Mouse (Mus musculus): ENCODE data around the gene Zfp219. TPM values are rescaled to one million over a fixed set of nuclear protein-coding genes. Genes with fewer than 3 reads are reported as not detected.
"Not testable (repeated sequence)": the region's sequence is repeated elsewhere in the genome, so short reads cannot be mapped to it uniquely, and the experiment has no call there.

The Zfp219 gene
- total RNA-seq (2021) (10 to 100 TPM; 26.8 to 30.0 TPM), polyA plus RNA-seq (2012; rRNA removed) (38.6 and 42.0 TPM in 2 replicates)
- long read RNA-seq, partial matches to known transcripts, result 6 of 14 reads
- long read RNA-seq, other reads (novel, unspliced or antisense), result 4 of 14 reads

GRCm38 (mm10) chr14:52020486-52021137 lies at the start of gene Zfp219:
Gene Zfp219, minus strand, starts transcription at chr14:52020733.
- TF ChIP-seq POLR2A (IDR thresholded peaks at IDR 0.05; ENCODE audit: insufficient read depth, low read depth, low read length) (peak; percentile 95), EP300 (IDR thresholded peaks at IDR 0.05; ENCODE audit: insufficient read depth, low read depth, low read length) (peak; percentile 92), CTCF (IDR thresholded peaks at IDR 0.05) (peak; percentile 86)
- WGBS, result 9% methylated on average over 15 of the region's 15 CpGs
- Histone ChIP-seq H3K9ac (ENCODE audit: low read depth, low read length) (peak within 1 kb of the TSS; percentile 83), H3K36me3 (ENCODE audit: control insufficient read depth, insufficient read depth, low read length) (no peaks in the 10 kb centered on the region; the same call in 1 of the 2 replicates), H3K27ac (peak within 1 kb of the TSS; percentile 99), H3K4me1 (ENCODE audit: control insufficient read depth, insufficient read depth, low read length) (peaks cover 12% of the 10 kb centered on the region), H3K27me3 (ENCODE audit: control insufficient read depth, insufficient read depth, low read length) (no peaks in the 10 kb centered on the region), H3K4me3 (peak within 1 kb of the TSS; percentile 71), H3K79me2 (replicated peaks; ENCODE audit: control insufficient read depth, insufficient read depth, low read length) (no peaks in the 10 kb centered on the region)
- intact Hi-C loops (cut with DNase I), result loop anchor here (1.0 kb wide), 1 partner anchor 11 kb away; no protein-coding TSS in a partner anchor
- peak; percentile 81 to 88 for DNase-seq

GRCm38 (mm10) chr14:52066135-52066534 lies 45.6 kb upstream of the Zfp219 start:
- H3K79me2 ChIP-seq (replicated peaks; ENCODE audit: control insufficient read depth, insufficient read depth, low read length), result no peaks in the 10 kb centered on the region
- no peak overlapping the region for H3K27ac ChIP-seq
- H3K36me3 ChIP-seq (ENCODE audit: control insufficient read depth, insufficient read depth, low read length), result no peaks in the 10 kb centered on the region
- H3K4me3 ChIP-seq, result no peak overlapping the region
- WGBS, result 58% methylated on average over 4 of the region's 4 CpGs
- no peaks in the 10 kb centered on the region for H3K4me1 ChIP-seq (ENCODE audit: control insufficient read depth, insufficient read depth, low read length)
- TF ChIP-seq POLR2A (IDR thresholded peaks at IDR 0.05; ENCODE audit: insufficient read depth, low read depth, low read length) (no peak), EP300 (IDR thresholded peaks at IDR 0.05; ENCODE audit: insufficient read depth, low read depth, low read length) (no peak), CTCF (IDR thresholded peaks at IDR 0.05) (no peak)
- no peaks in the 10 kb centered on the region for H3K27me3 ChIP-seq (ENCODE audit: control insufficient read depth, insufficient read depth, low read length)
- H3K9ac ChIP-seq (ENCODE audit: low read depth, low read length), result no peak overlapping the region
- intact Hi-C loops (cut with DNase I), result no loop called here
- DNase-seq, result no peak

DNA sequence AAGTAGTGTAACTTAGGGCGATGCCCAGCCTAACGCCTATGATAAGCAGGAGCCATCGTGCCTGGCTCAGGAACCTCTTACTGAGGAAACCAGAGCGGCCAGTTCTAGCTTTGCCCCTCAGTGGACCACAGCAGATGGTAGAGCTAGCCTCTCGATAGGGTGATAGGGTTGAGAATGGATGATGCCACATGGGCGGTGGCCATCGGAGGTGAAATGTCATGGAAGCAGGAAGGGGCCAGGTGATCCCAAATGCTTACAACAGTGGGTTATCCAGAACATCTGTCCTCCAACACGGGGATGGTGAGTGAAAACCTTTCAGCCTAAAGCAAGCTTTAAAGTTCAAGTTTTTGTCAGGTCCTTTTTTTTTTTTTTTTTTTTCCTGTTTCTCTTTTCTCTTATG lies 41.3 kb upstream of the Zfp219 start:
- Histone ChIP-seq H3K79me2 (replicated peaks; ENCODE audit: control insufficient read depth, insufficient read depth, low read length) (no peaks in the 10 kb centered on the region), H3K27ac (no peak overlapping the region), H3K9ac (ENCODE audit: low read depth, low read length) (no peak overlapping the region), H3K27me3 (ENCODE audit: control insufficient read depth, insufficient read depth, low read length) (no peaks in the 10 kb centered on the region), H3K36me3 (ENCODE audit: control insufficient read depth, insufficient read depth, low read length) (no peaks in the 10 kb centered on the region), H3K4me3 (no peak overlapping the region), H3K4me1 (ENCODE audit: control insufficient read depth, insufficient read depth, low read length) (no peaks in the 10 kb centered on the region)
- WGBS, result 87% methylated on average over 8 of the region's 8 CpGs
- DNase-seq, result no peak
- TF ChIP-seq EP300 (IDR thresholded peaks at IDR 0.05; ENCODE audit: insufficient read depth, low read depth, low read length) (no peak), POLR2A (IDR thresholded peaks at IDR 0.05; ENCODE audit: insufficient read depth, low read depth, low read length) (no peak), CTCF (IDR thresholded peaks at IDR 0.05) (no peak)
- intact Hi-C loops (cut with DNase I), result no loop called here

DNA sequence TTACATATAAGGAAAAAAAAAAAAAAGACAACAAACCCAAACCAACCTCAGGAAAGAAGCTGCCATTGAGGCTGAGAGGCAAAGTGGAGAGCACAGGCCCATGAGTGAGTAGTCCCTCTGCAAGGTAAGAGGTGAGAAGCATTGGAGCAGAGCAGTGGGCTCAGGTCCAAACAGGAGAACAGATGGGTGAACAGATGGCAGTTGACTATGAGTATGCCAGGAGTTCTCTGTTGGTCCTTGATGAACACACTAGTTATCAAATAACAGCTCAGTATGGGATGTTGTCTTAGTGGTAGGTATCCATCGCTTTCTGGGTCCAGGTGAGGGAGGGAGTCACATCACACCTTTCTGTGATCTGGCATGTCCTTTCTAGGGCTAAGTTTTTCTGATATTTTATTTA lies 40.3 kb upstream of the Zfp219 start:
- H3K9ac ChIP-seq (ENCODE audit: low read depth, low read length), result no peak overlapping the region
- no peaks in the 10 kb centered on the region for H3K27me3 ChIP-seq (ENCODE audit: control insufficient read depth, insufficient read depth, low read length)
- no peak overlapping the region for H3K4me3 ChIP-seq
- intact Hi-C loops (cut with DNase I), result no loop called here
- no peaks in the 10 kb centered on the region for H3K36me3 ChIP-seq (ENCODE audit: control insufficient read depth, insufficient read depth, low read length)
- no peak overlapping the region for H3K27ac ChIP-seq
- no peaks in the 10 kb centered on the region for H3K4me1 ChIP-seq (ENCODE audit: control insufficient read depth, insufficient read depth, low read length)
- no peaks in the 10 kb centered on the region for H3K79me2 ChIP-seq (replicated peaks; ENCODE audit: control insufficient read depth, insufficient read depth, low read length)
- WGBS, result 79% methylated on average over 1 of the region's 1 CpGs
- no peak for DNase-seq
- TF ChIP-seq CTCF (IDR thresholded peaks at IDR 0.05) (no peak), POLR2A (IDR thresholded peaks at IDR 0.05; ENCODE audit: insufficient read depth, low read depth, low read length) (no peak), EP300 (IDR thresholded peaks at IDR 0.05; ENCODE audit: insufficient read depth, low read depth, low read length) (no peak)

- no peak overlapping the region for H3K4me3 ChIP-seq
- intact Hi-C loops (cut with DNase I), result no loop called here
- no peak overlapping the region for H3K27ac ChIP-seq
- no peaks in the 10 kb centered on the region for H3K79me2 ChIP-seq (replicated peaks; ENCODE audit: control insufficient read depth, insufficient read depth, low read length)
- H3K27me3 ChIP-seq (ENCODE audit: control insufficient read depth, insufficient read depth, low read length), result no peaks in the 10 kb centered on the region
- TF ChIP-seq POLR2A (IDR thresholded peaks at IDR 0.05; ENCODE audit: insufficient read depth, low read depth, low read length), result no peak
- no peak overlapping the region for H3K9ac ChIP-seq (ENCODE audit: low read depth, low read length)
- WGBS, result 52% methylated on average over 4 of the region's 4 CpGs
- no peak for DNase-seq
- no peaks in the 10 kb centered on the region for H3K36me3 ChIP-seq (ENCODE audit: control insufficient read depth, insufficient read depth, low read length)
- H3K4me1 ChIP-seq (ENCODE audit: control insufficient read depth, insufficient read depth, low read length), result no peaks in the 10 kb centered on the region
Measured at GRCm38 (mm10) chr14:52059982-52060381, 39.4 kb upstream of the Zfp219 start.

DNA sequence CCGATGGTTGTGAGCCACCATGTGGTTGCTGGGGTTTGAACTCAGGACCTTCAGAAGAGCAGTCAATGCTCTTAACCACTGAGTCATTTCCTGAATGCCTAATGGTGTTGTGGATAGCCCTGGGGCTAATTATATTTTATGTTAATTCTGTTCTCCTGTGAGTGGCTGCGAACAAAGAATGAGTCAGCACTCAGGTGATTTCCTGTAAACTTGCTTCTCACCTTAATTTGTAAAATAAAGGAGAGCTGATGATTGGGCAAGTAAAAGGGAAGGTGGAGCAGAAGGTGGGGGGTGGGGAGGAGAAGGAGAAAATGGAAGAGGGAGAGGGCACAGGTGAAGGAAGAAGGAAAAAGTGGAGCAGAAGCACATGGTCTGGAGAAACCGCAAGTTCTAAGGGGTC lies 32.2 kb upstream of the Zfp219 start:
- WGBS, result 96% methylated on average over 3 of the region's 3 CpGs
- intact Hi-C loops (cut with DNase I), result not testable (repeated sequence)

More for the DNA sequence above, 32.2 kb upstream of the Zfp219 start:
- not testable (repeated sequence) for H3K27ac ChIP-seq; H3K9ac ChIP-seq (ENCODE audit: low read depth, low read length); H3K4me1 ChIP-seq (ENCODE audit: control insufficient read depth, insufficient read depth, low read length); H3K79me2 ChIP-seq (replicated peaks; ENCODE audit: control insufficient read depth, insufficient read depth, low read length); H3K4me3 ChIP-seq; H3K27me3 ChIP-seq (ENCODE audit: control insufficient read depth, insufficient read depth, low read length); H3K36me3 ChIP-seq (ENCODE audit: control insufficient read depth, insufficient read depth, low read length); DNase-seq
